Mouse (Mus musculus): Measurements from ENCODE around the gene Gm44503. TPM values are rescaled to one million over a fixed set of nuclear protein-coding genes. Genes with fewer than 3 reads are reported as not detected.
A peak's percentile ranks its signal among the peaks of the same experiment; 100 is the strongest.

Gene Gm44503
- polyA plus RNA-seq, 2 experiments: not detected

DNA sequence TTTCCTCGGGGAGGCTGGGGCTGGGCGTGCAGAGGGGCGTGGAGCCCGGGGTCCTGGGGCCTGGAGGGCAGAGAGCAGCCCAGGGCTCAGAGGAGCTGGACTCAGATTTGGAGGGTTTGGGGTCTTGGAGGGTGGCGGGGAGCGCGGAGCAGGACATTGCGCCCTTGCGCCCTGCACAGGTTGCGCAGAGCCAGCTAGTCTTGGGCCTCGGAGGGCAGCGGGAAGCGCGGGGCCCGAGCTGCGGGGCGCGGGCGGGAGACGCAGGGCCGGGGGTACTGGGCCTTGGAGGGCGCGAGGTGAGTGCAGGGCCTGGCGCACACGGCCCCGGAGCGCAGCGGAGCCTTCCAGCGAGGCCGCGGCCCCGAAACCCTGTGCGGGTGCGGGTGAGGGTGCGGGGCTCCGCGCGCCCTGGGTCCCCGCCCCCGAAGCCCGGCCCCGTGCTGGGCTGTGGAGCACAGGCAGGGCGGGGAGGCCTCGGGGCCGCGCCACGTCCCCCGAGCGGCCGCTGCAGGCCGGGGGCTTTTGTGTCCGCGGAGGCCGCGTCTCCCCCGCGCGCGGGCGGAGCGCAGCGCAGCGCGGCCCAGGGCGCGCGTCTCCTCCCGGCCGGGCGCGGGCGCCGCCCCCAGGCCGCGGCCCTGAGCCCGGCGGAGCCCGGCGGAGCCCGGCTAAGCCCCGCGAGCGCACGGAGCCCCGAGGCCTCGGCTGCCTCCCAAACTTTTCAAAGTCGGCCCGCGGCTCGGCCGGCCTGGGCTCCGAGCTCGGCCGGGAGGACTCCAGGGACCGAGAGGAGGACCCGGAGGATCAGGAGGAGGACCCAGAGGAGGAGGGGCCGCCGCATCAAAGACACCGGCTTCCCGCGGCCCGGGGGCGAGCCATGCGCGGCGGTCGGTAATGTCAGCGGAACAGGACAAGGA, 33.4 kb upstream of the Gm44503 start, which contains the start of gene Pygo1:
Gene Pygo1 (plus strand): TSS at position 625 of the 914 bp plus-strand sequence.
- H3K9me3 ChIP-seq (ENCODE audit: control insufficient read depth, low read length): no peaks in the 10 kb centered on the region
- H3K4me2 ChIP-seq (ENCODE audit: low read depth): peak within 1 kb of the TSS; percentile 54
- DNase-seq (ENCODE audit: low read depth in 3 of 3, low spot score in 3 of 3): no peak
- no peaks in the 10 kb centered on the region for H3K4me1 ChIP-seq (replicated peaks; ENCODE audit: control insufficient read depth in 2 of 2, insufficient read depth in 2 of 2, low read length in 1 of 2)
- TF ChIP-seq CTCF (IDR thresholded peaks at IDR 0.05; ENCODE audit: low read depth) (no peak), EP300 (IDR thresholded peaks at IDR 0.05; ENCODE audit: low read depth) (no peak)
- peaks cover 41% of the 10 kb centered on the region for H3K27me3 ChIP-seq (ENCODE audit: control insufficient read depth, insufficient read depth, low read length)
- no peak within 1 kb of the TSS for H3K27ac ChIP-seq
- no peak within 1 kb of the TSS for H3K9ac ChIP-seq (replicated peaks)
- 1% methylated on average over 95 of the region's 108 CpGs for WGBS (ENCODE audit: insufficient replicate concordance)
- no peaks in the 10 kb centered on the region for H3K36me3 ChIP-seq (replicated peaks; ENCODE audit: control insufficient read depth, insufficient read depth, low read depth)
- peak within 1 kb of the TSS; percentile 47 to 49 for H3K4me3 ChIP-seq (ENCODE audit: insufficient read depth in 1 of 2, low read depth in 2 of 2, low read length in 2 of 2)
- ATAC-seq (ENCODE audit: insufficient read depth): no peak

DNA sequence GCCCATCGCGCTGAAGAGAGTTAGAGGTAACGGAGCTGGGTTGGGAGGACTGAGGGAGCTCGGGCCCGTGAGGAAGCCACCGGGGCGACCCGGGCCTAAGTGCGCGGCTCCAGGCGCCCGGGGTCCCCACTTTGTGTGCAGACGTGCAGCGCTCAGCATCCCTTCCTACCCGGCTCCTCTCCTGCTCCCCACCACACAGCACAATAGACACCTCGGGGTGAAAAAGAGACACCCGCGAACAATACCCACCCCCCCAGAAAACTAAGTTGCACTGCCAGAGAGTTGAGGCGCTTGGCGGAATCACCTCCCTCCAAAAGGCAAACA, 32.8 kb upstream of the Gm44503 start:
- 3% methylated on average over 20 of the region's 20 CpGs for WGBS (ENCODE audit: insufficient replicate concordance)
- Histone ChIP-seq H3K4me3 (ENCODE audit: insufficient read depth in 1 of 2, low read depth in 2 of 2, low read length in 2 of 2) (peak overlapping the region; percentile 38 to 49), H3K27me3 (ENCODE audit: control insufficient read depth, insufficient read depth, low read length) (peaks cover 41% of the 10 kb centered on the region), H3K4me2 (ENCODE audit: low read depth) (peak overlapping the region; percentile 54), H3K36me3 (replicated peaks; ENCODE audit: control insufficient read depth, insufficient read depth, low read depth) (no peaks in the 10 kb centered on the region), H3K4me1 (replicated peaks; ENCODE audit: control insufficient read depth in 2 of 2, insufficient read depth in 2 of 2, low read length in 1 of 2) (no peaks in the 10 kb centered on the region), H3K9me3 (ENCODE audit: control insufficient read depth, low read length) (no peaks in the 10 kb centered on the region), H3K9ac (replicated peaks) (no peak overlapping the region), H3K27ac (no peak overlapping the region)
- no peak for DNase-seq (ENCODE audit: low read depth in 3 of 3, low spot score in 3 of 3)
- ATAC-seq (ENCODE audit: insufficient read depth): no peak
- no peak for TF ChIP-seq EP300 (IDR thresholded peaks at IDR 0.05; ENCODE audit: low read depth)
- no peak for TF ChIP-seq CTCF (IDR thresholded peaks at IDR 0.05; ENCODE audit: low read depth)

DNA sequence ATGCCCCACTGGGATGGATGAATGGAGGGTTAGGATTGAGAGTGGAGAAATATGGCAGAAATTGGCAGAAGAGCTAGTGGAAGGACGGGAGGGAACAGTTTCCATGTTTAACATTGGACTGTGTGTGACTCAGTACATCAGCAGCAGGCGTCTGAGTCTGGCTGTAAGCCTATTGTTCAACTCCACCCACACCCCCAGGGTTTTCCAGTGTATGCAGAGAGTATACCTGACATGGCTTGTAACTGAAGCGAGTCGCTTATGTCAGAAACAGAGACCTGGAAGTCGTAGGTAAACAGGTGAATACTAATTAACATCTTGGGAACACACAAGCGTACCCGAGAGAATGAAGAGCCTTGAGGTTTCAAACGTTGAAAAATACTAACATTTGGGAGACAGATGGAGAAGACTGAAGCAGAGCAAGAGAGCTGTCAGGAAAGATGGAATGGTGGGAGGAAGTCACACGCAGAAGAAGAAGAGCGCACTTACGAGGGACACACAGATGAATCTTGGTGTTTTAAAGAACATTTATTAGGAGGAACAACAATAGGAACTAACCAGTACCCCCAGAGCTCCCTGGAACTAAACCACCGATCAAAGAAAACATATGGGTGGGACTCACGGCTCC, 27.4 kb upstream of the Gm44503 start:
- H3K36me3 ChIP-seq (replicated peaks; ENCODE audit: control insufficient read depth, insufficient read depth, low read depth): no peaks in the 10 kb centered on the region
- ATAC-seq (ENCODE audit: insufficient read depth) (no peak), DNase-seq (ENCODE audit: low read depth in 3 of 3, low spot score in 3 of 3) (no peak)
- TF ChIP-seq CTCF (IDR thresholded peaks at IDR 0.05; ENCODE audit: low read depth): no peak
- TF ChIP-seq EP300 (IDR thresholded peaks at IDR 0.05; ENCODE audit: low read depth): no peak
- no peaks in the 10 kb centered on the region for H3K9me3 ChIP-seq (ENCODE audit: control insufficient read depth, low read length)
- H3K27me3 ChIP-seq (ENCODE audit: control insufficient read depth, insufficient read depth, low read length): peaks cover 14% of the 10 kb centered on the region
- no peak overlapping the region for H3K27ac ChIP-seq
- H3K4me2 ChIP-seq (ENCODE audit: low read depth): no peak overlapping the region
- 61% methylated on average over 13 of the region's 13 CpGs for WGBS (ENCODE audit: insufficient replicate concordance)
- no peak overlapping the region for H3K4me3 ChIP-seq (ENCODE audit: insufficient read depth in 1 of 2, low read depth in 2 of 2, low read length in 2 of 2)
- H3K4me1 ChIP-seq (replicated peaks; ENCODE audit: control insufficient read depth in 2 of 2, insufficient read depth in 2 of 2, low read length in 1 of 2): no peaks in the 10 kb centered on the region
- no peak overlapping the region for H3K9ac ChIP-seq (replicated peaks)

DNA sequence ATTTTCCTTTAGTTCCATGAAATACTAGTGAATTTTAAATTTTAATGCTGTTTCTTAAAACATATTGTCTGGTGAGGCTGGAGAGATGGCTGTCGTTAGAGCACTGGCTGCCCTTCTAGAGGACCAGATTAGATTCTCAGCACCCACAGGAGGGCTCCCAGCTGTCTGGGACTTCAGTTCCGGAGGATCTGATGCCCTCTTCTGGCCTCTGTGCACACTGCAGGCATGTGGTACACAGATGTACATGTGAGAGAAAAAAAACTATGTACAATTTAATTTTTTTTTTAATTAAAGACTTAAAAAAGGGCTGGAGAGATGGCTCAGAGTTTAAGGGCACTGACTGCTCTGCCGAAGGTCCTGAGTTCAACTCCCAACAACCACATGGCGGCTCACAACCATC, 23.3 kb upstream of the Gm44503 start:
- Histone ChIP-seq H3K27ac (no peak overlapping the region), H3K9ac (replicated peaks) (no peak overlapping the region), H3K36me3 (replicated peaks; ENCODE audit: control insufficient read depth, insufficient read depth, low read depth) (no peaks in the 10 kb centered on the region), H3K9me3 (ENCODE audit: control insufficient read depth, low read length) (no peaks in the 10 kb centered on the region), H3K4me2 (ENCODE audit: low read depth) (no peak overlapping the region), H3K4me1 (replicated peaks; ENCODE audit: control insufficient read depth in 2 of 2, insufficient read depth in 2 of 2, low read length in 1 of 2) (no peaks in the 10 kb centered on the region), H3K27me3 (ENCODE audit: control insufficient read depth, insufficient read depth, low read length) (no peaks in the 10 kb centered on the region), H3K4me3 (ENCODE audit: insufficient read depth in 1 of 2, low read depth in 2 of 2, low read length in 2 of 2) (no peak overlapping the region)
- 66% methylated on average over 4 of the region's 4 CpGs for WGBS (ENCODE audit: insufficient replicate concordance)
- DNase-seq (ENCODE audit: low read depth in 3 of 3, low spot score in 3 of 3) (no peak), ATAC-seq (ENCODE audit: insufficient read depth) (no peak)
- TF ChIP-seq CTCF (IDR thresholded peaks at IDR 0.05; ENCODE audit: low read depth) (0 out of 2 replicates have a peak, but pooled peaks have one; percentile 25), EP300 (IDR thresholded peaks at IDR 0.05; ENCODE audit: low read depth) (no peak)

DNA sequence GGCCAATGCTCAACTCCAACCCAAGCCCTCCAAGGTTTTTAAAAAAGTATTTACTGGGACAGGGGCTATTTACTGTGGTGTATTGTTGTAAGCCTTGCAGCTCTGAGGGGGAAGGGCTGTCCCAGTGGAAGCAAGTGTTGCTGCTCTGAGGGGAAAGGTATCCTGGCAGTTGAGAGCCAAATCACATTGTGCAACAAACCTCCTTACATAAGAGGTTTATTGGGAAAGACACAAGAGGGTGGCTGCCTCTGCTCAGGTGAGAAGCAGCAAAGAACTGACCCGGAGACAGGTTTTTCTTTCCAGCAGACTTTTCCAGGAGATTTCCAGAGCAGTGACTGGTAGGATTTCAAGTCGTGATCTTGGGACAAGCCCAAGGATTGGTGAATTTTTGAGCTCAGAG, 22.4 kb upstream of the Gm44503 start:
- no peak for DNase-seq (ENCODE audit: low read depth in 3 of 3, low spot score in 3 of 3)
- no peak overlapping the region for H3K4me2 ChIP-seq (ENCODE audit: low read depth)

More for the DNA sequence above, 22.4 kb upstream of the Gm44503 start:
- no peaks in the 10 kb centered on the region for H3K4me1 ChIP-seq (replicated peaks; ENCODE audit: control insufficient read depth in 2 of 2, insufficient read depth in 2 of 2, low read length in 1 of 2)
- 66% methylated on average over 2 of the region's 2 CpGs for WGBS (ENCODE audit: insufficient replicate concordance)
- H3K27ac ChIP-seq: no peak overlapping the region
- H3K4me3 ChIP-seq (ENCODE audit: insufficient read depth in 1 of 2, low read depth in 2 of 2, low read length in 2 of 2): no peak overlapping the region
- ATAC-seq (ENCODE audit: insufficient read depth): no peak
- no peaks in the 10 kb centered on the region for H3K9me3 ChIP-seq (ENCODE audit: control insufficient read depth, low read length)
- no peaks in the 10 kb centered on the region for H3K27me3 ChIP-seq (ENCODE audit: control insufficient read depth, insufficient read depth, low read length)
- TF ChIP-seq EP300 (IDR thresholded peaks at IDR 0.05; ENCODE audit: low read depth) (no peak), CTCF (IDR thresholded peaks at IDR 0.05; ENCODE audit: low read depth) (no peak)
- H3K9ac ChIP-seq (replicated peaks): no peak overlapping the region
- H3K36me3 ChIP-seq (replicated peaks; ENCODE audit: control insufficient read depth, insufficient read depth, low read depth): no peaks in the 10 kb centered on the region

Data from liver, embryonic 14.5 days (tissue).